Mouse (Mus musculus): ENCODE results near the gene Atg13.

Atg13 gene

DNA sequence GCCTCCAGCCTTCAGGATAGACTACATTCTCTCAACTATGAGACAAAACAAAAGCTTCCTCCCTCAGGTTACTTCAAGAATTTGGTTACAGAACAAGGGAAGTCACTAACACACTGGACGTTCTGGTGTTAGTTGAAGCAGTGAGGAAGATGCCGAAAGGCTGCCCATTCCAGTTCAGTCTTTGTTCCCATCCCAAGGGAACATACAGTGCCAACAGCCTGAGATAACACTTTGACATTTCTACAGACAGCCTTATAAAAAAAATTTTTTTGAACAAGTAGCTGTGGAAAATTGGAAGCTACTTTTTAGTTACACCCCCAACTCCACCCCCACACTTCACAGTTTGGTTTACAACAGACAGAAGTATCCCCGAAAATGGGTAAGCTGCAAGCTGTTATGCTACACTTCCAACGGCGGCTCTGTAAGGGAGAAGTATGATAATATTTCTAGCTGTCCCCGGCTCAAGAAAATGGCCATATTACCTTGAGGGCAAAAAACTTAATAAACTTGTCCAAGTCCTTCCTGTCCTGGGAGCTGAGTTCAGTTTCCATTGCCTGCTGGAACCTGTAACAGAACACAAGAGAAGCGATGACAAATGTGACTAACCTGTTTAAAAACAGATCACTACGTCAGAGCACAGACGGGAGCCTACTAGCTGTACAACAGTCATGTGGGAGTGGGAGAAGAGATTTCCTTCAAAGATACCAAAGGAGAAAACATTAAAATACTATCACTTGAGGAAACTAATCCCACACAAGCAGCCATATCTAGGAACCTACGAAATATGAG is 14.7 kb downstream of the Atg13 start:
- no peak for DNase-seq (ENCODE audit: low read depth, low spot score)

GRCm38 (mm10) chr2:91689452-91689851 is 20.9 kb downstream of the Atg13 start:
- DNase-seq (ENCODE audit: low read depth, low spot score): no peak

DNA sequence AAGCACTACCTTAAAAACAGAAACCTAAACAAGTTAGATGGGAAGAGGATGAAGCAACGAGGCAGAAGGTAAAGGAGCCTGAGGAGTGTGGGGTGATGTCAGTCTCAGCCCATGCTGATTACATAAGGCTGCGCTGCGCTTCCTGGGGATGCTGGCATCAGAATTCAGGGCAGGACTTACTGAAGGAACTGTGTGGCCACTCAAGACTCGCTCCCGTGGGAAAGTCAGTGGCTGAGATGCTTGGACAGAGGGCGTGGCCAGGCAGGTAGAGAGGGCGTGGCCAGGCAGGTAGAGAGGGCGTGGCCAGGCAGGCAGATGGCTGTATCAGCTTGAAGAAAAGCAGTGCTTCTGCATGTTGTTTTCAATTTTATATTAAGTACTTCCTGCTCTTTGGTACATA is 26.5 kb downstream of the Atg13 start:
- no peak for DNase-seq (ENCODE audit: low read depth, low spot score)

- DNase-seq (ENCODE audit: low read depth, low spot score): peak; percentile 43
These were observed 27.5 kb downstream of the Atg13 start for GRCm38 (mm10) chr2:91682850-91683249.

DNA sequence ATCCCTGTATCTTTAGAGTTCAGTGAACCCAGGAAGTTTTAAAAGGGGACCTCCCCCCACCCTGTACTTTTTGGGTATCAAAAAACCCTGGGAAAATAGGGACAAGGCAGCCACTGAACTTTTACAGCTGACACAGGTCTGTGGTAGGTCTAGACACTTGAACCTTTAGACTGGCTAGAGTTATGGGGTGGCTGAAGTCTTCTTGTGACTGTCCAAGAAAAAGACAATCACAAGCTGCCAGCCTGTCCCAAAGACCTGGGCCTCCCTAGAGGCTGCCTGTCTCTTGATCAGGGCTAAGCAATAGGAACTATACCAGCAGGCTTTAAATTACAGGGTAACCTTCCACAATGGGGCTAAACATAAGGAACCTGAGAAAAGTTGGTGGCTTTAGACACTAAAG is 33.4 kb downstream of the Atg13 start:
- DNase-seq (ENCODE audit: low read depth, low spot score): no peak

DNA sequence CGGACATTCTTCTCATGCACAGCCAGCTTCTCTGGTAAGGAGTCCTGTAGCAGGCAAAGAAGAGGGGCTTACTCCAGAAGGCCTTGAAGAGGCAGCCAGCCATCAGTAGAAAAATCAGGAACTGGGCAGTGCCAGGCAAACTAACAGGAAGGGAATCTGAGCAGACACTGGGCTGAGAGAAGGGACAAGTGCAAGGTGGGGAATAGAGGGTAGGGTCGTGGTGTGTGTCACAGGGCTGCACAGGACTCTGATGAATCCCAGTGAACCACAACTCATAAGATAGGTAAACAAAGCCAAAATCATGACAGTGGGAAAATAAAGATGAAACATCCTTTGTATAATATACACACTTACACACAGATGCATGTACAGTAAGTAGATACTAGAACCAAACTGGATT is 34.0 kb downstream of the Atg13 start:
- no peak for DNase-seq (ENCODE audit: low read depth, low spot score)

GRCm38 (mm10) chr2:91674895-91675294 is 35.5 kb downstream of the Atg13 start:
- no peak for DNase-seq (ENCODE audit: low read depth, low spot score)

DNA sequence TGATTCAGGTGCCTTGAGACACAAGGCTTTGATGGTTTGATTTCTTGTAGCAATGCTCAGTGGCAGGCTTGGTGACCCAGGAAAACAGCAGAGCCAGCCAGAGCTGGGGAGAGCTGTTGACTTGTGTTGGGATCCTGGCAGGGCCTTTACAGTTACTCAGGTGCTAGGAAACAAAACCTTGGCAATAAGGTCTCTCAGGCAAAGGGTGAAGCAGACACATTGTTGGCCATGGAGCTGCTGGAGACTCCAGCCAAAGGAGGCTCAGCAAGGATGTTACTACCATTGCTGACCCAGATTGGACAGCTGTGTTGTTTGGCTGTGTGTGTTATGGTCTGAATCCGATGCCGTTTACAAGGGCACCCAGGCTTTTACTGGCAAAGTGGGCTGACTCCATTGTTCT is 36.8 kb downstream of the Atg13 start:
- DNase-seq (ENCODE audit: low read depth, low spot score): no peak

DNA sequence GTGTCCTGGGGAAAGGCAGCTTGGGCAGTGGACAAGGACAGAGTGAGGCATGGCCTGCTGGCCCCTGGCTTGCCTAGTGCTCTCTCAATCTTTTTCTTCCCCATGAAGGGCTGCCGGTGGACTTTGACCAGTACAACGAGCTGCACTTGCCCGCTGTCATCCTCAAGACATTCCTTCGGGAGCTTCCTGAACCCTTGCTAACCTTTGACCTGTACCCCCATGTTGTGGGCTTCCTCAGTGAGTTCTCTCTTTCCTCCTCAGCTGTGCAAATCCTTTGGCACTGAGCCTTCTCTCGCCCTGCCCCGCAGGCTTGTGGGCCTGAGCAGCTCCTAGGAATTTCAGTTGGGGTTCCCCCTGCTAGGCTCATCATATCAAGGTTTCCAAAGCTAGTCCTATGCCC is 40.3 kb downstream of the Atg13 start:
- DNase-seq (ENCODE audit: low read depth, low spot score): no peak

DNA sequence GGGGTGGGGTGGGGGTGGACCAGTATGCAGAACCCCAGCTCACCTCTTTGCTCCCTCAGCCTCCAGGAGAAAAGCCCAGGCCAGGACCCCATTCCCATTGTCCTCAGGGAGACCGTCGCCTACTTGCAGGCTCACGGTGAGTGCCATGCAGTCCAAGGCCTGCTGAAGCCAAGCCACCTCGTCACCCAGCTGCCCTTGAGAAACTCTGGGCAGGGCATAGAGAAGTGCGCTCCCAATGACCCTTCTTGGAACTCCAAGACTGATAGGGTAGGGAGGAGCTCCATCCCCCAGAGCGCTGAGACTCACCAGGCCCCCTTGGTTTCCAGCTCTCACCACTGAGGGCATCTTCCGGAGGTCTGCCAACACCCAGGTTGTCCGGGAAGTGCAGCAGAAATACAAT is 41.0 kb downstream of the Atg13 start:
- no peak for DNase-seq (ENCODE audit: low read depth, low spot score)

DNA sequence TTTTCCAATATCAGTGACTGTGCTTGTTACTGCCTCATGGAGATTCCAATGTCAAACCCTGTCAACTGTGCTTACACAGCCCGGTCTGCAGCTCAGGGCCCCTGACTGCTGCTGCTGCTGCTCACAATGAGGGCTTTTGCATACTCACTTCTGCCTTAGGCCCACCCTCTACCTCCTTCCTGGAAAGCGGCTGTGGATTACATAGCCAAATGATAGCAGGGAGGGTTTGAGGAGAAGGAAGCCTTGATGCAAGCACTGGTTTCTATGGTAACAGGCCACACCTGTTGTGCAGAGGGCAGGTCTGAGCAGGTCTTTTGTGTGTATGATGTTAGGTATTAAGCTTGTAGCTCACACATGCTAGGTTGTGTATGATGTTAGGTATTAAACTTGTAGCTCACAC is 42.6 kb downstream of the Atg13 start:
- DNase-seq (ENCODE audit: low read depth, low spot score): no peak

GRCm38 (mm10) chr2:91666386-91666910 is 43.9 kb downstream of the Atg13 start:
- no peak for DNase-seq (ENCODE audit: low read depth, low spot score)

- DNase-seq (ENCODE audit: low read depth, low spot score): no peak
These were observed 45.6 kb downstream of the Atg13 start for GRCm38 (mm10) chr2:91664780-91665179.

GRCm38 (mm10) chr2:91660981-91661380 is 49.4 kb downstream of the Atg13 start:
- no peak for DNase-seq (ENCODE audit: low read depth, low spot score)

DNA sequence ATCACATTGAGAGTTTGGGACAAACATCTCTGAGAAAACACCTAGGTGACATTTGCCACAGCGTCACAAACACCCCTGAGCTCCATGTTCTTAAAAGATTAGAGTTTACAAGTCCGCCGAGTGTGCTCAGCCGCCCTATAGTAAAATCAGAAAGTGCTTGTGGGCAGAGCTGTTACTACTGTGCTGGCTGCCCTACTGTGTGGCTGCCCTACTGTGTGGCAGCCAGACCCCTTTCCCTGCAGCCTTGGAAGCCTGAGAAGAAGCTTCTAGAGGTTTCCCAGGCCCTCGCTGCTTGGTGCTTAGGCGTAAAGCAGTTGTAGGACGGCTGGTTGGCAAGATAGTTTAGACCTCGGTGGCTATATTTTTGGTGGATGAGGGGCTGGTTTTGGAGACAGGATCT is 50.7 kb downstream of the Atg13 start:
- no peak for DNase-seq (ENCODE audit: low read depth, low spot score)

GRCm38 (mm10) chr2:91656774-91657173 is 53.6 kb downstream of the Atg13 start:
- no peak for DNase-seq (ENCODE audit: low read depth, low spot score)

DNA sequence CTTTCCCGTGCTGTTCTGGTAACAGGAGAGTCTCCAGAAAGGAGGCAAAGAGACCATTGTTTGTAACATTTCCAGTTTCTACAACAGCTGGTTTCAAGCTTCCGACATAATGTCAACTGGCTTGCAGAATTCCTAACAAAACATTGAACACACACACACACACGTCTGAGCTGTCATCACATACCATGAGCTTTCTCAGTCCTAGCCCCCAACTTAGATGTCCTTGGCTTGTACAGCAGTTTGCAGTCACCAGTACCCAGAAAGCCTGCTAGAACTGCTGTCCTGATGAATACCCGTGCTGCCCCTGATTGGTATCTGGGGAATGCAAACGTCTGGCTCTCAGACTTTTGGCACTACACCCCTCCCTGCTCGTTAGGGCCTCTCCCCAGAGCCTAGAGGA is 54.5 kb downstream of the Atg13 start:
- DNase-seq (ENCODE audit: low read depth, low spot score): no peak

GRCm38 (mm10) chr2:91655388-91655787 is 55.0 kb downstream of the Atg13 start:
- no peak for DNase-seq (ENCODE audit: low read depth, low spot score)

GRCm38 (mm10) chr2:91652863-91653262 is 57.5 kb downstream of the Atg13 start:
- DNase-seq (ENCODE audit: low read depth, low spot score): no peak

DNA sequence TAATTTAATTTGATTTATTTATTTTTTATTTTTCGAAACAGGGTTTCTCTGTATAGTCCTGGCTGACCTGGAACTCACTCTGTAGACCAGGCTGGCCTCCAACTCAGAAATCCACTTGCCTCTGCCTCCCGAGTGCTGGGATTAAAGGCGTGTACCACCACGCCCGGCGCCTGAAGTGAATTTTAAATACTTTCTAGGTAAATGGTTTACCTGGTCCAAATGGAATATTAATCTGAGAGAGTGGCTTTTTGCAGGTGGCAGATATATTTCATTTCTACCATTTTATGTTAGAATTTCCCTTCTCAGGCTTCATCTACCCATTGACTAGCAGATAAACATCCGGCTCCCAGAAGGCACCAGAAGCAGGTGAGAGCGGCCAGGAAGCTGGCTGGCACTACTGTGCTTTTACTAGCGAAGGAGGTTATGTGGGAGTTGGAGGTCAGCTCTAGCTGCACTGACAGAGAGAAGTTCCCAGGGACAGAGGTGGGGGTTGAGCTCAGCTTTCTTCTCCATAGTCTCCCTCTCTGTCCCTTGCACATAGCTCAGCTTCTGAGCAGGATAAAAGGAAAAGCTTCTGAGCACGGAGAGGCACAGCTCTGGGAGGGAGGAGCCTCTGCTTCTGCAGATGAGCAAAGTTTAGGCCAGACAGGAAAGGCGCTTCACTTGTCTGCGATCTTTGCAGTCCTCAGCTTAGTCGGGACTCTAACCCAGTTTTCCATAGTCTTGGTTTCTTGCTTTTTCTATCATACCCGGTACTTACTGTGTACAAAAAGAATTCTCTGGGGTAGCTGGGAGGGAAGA is 58.7 kb downstream of the Atg13 start:
- DNase-seq (ENCODE audit: low read depth, low spot score): no peak

DNA sequence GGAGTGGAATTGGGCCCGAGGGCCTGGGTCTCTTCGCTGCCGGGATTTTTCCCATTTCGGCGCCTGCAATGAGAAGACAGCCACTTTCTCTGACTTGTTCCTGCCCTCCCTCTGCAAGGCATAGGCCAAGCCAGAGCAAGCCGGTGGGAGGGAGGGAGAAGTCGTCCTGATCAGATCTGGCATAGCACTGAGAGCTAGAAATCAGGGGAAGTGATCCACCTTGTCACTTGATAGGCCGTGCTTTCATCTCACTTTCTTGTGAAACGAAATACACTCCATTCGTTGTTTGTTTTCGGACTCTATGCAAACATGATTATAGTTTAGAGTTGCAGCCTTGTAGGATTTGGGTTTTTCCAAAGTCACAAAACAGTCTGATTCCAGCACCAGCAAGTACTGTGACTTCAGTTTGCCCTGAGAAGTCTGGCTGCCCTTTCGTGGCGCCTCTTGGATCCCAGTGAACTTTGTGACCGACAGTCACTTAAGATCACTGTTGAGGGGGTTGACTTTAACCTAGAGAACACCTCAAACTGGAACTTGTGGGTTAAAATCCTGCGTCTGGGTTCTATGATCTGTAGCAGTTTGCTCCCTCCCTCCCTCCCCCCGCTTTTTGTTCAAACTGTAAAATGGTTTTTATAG is 59.9 kb downstream of the Atg13 start:
- DNase-seq (ENCODE audit: low read depth, low spot score): no peak

Measured in forelimb bud, embryonic 11.5 days (tissue).